Mouse (Mus musculus) left cerebral cortex, postnatal 4 days (tissue): ENCODE results near the gene Kmt2d. TPM values are rescaled to one million over a fixed set of nuclear protein-coding genes. Genes with fewer than 3 reads are reported as not detected.
"Not testable (repeated sequence)": the region's sequence is repeated elsewhere in the genome, so short reads cannot be mapped to it uniquely, and the experiment has no call there.

Experiments
- DNase-seq: peaks from one replicate; pipeline ENCODE4 v3.0.0-alpha.2; 2022
- intact Hi-C: fragments of 180-260 bp; cut with DNase I; formaldehyde crosslinking; loops from one replicate; pipeline ENCODE4 v1.15.1; 2025
- total RNA-seq, 2 experiments: library from RNA; stranded (reverse); gene quantifications; 2 replicates each; pipeline ENCODE4 v1.2.3; 2021

The Kmt2d gene
- 10 to 100 TPM; 74.2 to 74.4 TPM for total RNA-seq

DNA sequence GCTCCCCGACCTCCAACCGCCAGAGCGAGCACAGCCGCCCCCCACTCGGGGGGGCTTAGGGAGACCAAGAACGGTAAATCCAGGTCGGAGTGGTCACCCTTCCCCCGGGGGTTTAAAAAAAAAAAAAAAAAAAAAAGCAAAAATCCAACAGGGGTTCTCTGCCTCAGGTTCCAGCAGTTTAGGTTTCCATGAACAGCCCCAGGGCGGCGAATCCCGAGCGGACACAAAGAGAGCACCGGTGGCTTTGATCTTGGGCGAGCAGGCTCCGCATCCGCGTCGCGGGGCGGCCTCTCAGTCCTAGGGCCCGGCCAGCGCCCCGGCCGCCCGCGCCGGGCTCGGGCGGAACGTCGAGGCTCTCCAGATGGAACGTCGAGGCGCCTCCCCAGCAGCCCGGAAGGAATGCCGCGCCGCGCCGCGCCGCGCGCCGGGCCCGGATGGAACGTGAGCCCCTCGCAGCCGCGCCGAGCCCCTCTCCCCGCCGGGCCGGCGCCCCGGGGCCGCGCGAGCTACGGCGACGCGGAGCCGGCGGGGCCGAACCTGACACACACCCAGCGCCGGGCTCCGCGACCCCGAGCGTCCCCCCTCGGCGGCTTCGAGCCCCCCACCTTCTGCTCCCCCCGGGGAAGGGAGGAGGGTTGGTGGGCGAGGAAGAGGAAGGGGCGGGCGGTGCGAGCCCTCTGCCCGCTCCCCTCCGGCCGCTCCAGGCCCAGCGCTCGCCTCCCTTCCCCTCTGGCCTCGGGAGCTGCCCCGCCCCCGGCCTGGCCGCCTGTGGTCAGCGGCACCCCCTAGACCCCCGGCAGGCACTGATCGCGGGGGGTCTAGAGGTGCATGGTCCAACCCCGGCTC, at the start of gene Kmt2d:
TSS of gene Kmt2d (minus strand) at position 135 of the 846 bp plus-strand sequence.
- intact Hi-C loops, result no loop called here

DNA sequence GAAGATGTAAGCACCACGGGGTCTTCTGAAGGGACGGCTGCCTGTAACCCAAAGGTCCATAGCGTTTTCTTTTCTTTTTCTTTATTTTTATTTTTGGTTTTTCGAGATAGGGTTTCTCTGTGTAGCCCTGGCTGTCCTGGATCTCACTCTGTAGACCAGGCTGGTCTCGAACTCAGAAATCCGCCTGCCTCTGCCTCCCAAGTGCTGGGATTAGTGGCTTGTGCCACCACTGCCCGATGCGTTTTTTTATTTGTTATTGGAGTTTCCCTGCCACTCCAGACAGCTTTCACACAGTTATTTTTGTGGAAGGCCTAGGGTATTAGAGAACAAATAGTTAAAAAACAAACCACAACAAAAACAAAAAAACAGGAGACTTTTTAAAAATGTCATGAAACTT, 47.5 kb upstream of the Kmt2d start:
- intact Hi-C loops, result loop anchor here (5.0 kb wide), 1 partner anchor 36 kb away; no protein-coding TSS in a partner anchor
- DNase-seq, result not testable (repeated sequence)

More for the DNA sequence above, at the start of gene Kmt2d:
- DNase-seq, result peak; percentile 20

DNA sequence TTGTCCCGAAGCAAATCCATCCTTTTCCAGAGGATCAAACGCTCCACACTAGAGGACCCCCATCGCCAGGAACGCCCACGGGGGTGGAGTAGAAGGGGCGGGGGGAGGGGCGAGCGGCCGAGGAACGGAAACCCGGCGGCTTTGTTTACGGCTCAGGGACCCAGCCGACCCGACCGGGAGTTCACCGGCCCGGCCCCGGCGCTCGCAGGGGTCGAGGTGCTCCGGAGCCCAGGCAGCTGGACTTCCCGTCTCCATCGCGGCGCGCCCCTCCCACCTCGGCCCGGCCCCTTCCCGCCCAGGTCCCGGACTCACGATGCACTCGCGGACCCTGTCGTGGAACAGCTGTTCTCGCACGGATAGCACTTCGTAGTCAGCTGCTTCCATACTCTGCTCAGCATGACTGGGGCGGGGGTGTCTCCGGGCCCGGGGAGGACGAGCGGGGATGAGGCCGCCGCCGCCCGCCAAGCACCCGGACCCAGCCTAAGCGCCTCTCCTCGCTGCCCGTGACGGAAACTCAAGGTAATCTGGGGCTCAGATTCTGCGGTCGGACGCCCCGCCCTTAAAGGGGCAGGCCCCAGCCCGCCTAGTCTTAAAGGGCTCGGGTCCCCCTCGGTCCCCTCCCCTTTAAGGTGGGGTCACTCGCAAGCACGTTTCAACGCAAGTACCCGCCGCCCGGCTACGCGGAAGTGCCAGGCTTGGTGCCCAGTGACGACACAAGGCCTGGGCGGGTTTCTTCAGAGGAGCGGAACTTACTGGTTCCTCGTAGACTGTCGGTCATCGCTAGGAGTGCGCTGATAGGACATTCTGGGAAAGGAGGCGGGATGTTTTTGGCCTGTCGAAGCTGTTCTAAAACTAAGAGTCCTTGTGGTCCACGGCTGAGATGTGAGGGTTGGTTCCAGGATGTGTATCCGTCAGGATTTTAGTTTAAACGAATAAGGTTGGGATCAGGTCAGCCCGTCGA, 46.8 kb upstream of the Kmt2d start, which contains the start of gene Lmbr1l:
TSS of gene Lmbr1l (minus strand) at position 694 of the 961 bp plus-strand sequence.
- intact Hi-C loops, result loop anchor here (5.0 kb wide), 1 partner anchor 36 kb away; no protein-coding TSS in a partner anchor
- peak; percentile 99 for DNase-seq

GRCm38 (mm10) chr15:98917091-98917490, 46.1 kb upstream of the Kmt2d start:
- DNase-seq, result no peak
- intact Hi-C loops, result loop anchor here (5.0 kb wide), 1 partner anchor 35 kb away; no protein-coding TSS in a partner anchor

GRCm38 (mm10) chr15:98916016-98916415, 45.0 kb upstream of the Kmt2d start:
- intact Hi-C loops, result loop anchor here (5.0 kb wide), 1 partner anchor 34 kb away; no protein-coding TSS in a partner anchor
- no peak for DNase-seq

DNA sequence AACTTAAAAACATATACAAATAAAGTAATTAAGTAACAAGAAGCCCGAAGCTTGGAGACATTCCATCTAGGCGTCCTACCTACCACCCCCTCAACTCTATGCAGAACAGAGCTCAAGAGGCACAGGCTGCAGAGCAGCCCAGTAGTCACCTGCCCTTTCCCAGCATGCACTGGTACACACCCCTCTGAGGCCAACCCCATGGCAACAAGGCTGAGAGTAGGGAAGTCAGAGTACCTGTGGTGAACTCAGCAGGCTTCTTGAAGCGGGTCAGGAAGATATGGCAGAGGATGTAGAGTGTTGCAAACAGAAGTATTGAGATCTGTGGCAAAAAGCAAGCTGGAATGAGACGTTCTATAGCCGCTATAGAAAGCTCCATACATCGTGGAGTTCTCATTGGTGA, 43.9 kb upstream of the Kmt2d start:
- no peak for DNase-seq
- intact Hi-C loops, result loop anchor here (5.0 kb wide), 1 partner anchor 33 kb away; no protein-coding TSS in a partner anchor

- intact Hi-C loops, result no loop called here
- peak; percentile 59 for DNase-seq
Observed at GRCm38 (mm10) chr15:98904692-98905091, 33.7 kb upstream of the Kmt2d start.

- intact Hi-C loops, result no loop called here
- no peak for DNase-seq
Observed at GRCm38 (mm10) chr15:98902600-98902999, 31.6 kb upstream of the Kmt2d start.

DNA sequence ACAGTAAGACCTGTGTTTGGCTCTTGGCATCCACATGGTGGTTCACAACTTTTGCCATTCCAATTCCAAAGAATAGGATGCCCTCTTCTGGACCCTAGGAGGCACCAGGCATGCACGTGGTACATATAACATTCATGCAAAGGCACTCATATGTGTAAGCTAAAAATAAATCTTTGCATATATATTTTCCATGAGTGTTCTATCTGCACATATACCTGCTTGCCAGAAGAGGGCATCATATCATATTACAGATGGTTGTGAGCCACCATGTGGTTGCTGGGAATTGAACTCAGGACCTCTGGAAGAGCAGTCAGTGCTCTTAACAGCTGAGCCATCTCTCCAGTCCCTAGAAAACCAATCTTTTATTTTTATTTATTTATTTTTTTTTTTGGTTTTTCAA, 30.5 kb upstream of the Kmt2d start:
- DNase-seq, result no peak
- intact Hi-C loops, result no loop called here

GRCm38 (mm10) chr15:98897928-98898800, 27.2 kb upstream of the Kmt2d start, which contains the start of gene Dhh:
Gene Dhh, minus strand, starts transcription at chr15:98898540.
- intact Hi-C loops, result no loop called here
- DNase-seq, result no peak

DNA sequence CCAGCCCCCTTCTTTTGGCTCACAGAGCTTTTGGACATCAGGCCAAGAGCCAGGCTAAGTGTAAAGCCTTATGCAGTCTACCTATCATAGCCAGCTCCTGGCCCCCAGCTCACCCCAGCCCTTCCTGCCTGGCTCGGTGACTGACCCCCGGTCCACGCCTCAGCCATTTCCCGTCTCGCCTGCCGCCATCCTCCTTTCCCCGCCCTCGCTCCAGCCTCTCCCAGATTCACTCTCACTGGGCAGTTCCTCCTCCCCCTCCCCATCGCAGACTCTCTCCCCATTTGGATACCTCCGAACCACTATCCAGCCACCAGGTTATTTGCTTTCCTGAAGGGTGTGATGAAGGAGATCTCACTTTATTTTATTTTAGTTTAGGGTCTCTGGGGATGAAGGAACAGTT, 26.5 kb upstream of the Kmt2d start:
- DNase-seq, result no peak
- intact Hi-C loops, result no loop called here

- intact Hi-C loops, result no loop called here
- no peak for DNase-seq
Observed at GRCm38 (mm10) chr15:98895635-98896589, 24.9 kb upstream of the Kmt2d start.

GRCm38 (mm10) chr15:98894746-98895634, 24.0 kb upstream of the Kmt2d start:
- no peak for DNase-seq
- intact Hi-C loops, result no loop called here

DNA sequence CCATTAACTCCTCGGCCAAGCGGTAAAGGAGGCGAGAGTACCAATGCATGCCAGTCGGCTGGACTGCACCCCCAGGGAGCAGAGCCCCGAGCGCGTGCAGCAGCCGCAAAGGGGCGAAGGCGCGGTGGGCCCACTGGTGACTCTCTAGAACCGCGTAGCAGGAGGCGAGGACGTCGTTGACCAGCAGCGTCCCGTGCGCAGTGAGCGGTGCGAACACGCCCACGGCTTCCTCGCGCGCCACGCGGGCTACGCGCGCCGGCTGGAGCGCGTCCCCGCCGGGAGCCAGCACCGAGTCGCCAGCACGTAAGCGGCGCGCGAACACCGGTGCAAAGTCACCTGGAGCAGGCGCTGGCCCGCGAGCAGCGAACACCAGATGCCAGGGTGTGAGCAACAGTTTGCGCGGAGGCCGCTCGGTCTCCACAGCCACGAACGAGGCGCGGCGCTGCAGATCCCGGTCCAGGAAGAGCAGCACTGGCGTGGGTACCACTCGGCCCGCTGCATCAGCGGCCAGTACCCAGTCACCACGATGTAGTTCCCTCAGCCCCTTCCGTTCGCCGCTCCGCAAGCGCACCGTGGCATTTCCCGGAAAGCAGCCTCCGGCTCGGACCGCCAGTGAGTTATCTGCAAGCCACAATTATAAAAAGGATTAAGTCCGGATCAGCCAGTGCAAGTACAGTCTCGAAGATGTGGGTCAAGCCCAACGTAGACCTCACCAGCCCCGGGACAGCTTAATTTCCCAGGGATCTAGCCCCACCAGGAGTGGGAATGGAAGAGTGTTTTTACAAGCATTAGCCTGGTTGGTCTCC, 23.1 kb upstream of the Kmt2d start, which contains the start of gene Rhebl1:
TSS of gene Rhebl1 (minus strand) at position 601 of the 806 bp plus-strand sequence.
- intact Hi-C loops, result no loop called here
- DNase-seq, result no peak

GRCm38 (mm10) chr15:98893036-98893435, 22.0 kb upstream of the Kmt2d start:
- DNase-seq, result no peak
- intact Hi-C loops, result no loop called here

DNA sequence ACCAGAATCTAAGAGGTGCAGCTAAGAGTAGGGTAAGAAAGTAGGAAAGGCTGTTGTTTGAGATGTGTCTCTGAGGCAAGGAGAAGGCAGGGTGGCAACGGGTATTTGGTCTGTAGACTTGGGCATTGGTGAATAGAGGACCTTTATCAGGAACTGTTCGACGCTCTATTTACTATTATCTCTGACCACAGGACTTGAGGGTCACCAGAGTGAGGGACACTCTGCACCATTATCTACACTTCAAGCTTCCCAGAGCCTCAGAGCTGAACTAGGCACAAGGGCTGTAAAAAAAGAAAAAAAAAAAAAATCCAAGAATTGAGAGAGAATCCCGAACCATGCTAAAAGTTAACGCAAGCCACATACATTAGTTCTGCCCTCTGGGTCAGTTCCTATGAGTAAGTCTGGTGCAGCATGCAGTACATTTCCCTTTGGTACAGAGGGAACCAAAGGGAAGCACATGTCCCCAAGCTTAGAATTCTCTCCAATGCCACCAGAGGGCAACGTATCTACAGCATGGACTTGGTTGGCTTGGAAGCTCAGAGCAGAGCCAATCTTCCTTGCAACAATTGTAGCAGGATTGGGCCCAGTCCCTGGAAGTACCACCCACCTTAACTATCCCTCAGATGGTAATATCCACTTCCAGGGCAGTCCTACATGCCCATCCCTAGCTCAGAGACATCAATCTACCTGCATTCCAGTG, 21.1 kb upstream of the Kmt2d start:
- intact Hi-C loops, result no loop called here
- peak; percentile 61 for DNase-seq
